Mouse (Mus musculus): ENCODE data around the gene Slc30a6. TPM values are rescaled to one million over a fixed set of nuclear protein-coding genes. Genes with fewer than 3 reads are reported as not detected.

Slc30a6 gene
- polyA plus RNA-seq, 1 experiment from 2014 or later = 27.4 TPM

DNA sequence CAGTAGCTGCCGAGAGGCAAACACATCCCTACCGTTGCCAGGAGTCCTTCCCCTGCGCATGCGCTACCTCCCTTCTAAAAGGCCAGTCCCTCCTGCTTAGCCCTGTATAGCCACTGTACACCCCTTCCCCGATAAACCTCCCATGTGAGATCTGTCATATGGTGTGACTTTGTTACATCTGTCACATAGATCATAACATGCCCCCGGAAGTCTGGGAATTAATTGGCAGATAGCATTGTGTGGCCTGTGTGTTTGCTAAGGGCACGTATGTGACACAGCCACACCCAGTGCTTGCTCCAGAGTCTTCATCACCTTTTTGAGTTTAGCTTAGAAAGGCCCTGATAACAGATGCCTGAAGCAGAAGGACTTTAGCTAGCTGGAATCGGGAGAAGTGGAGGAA, 34.7 kb downstream of the Slc30a6 start:
- peak; percentile 88 for ATAC-seq (ENCODE audit: low FRiP score, low TSS enrichment)

DNA sequence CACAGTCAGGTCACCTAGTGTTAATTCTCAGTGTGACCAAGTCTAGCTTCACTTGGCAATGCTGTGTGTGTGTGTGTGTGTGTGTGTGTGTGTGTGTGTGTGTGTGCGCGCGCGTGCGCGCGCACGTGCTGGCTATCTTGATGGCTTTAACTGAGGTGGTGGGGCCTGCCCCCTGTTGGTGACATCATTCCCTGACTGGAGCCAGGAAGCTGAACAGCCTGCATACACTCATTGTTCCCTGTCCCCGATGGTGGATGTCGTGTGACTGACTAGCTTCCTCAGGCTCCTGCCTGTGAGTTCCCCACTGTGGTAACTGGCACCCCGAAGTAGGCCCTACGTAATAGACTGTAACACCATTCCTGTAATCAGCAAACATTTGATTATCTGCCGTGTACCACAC, 36.1 kb downstream of the Slc30a6 start:
- H3K4me1 ChIP-seq (replicated peaks; ENCODE audit: control insufficient read depth, insufficient read depth) = no peaks in the 10 kb centered on the region
- no peaks in the 10 kb centered on the region for H3K9me3 ChIP-seq (ENCODE audit: control insufficient read depth, low read length)
- WGBS = 71% methylated on average over 13 of the region's 13 CpGs
- H3K27me3 ChIP-seq (ENCODE audit: control insufficient read depth, insufficient read depth, low read length) = no peaks in the 10 kb centered on the region
- no peak overlapping the region for H3K9ac ChIP-seq (ENCODE audit: low read length)
- H3K36me3 ChIP-seq (ENCODE audit: control insufficient read depth, insufficient read depth, low read length) = 0 out of 2 replicates have a peak, but pooled peaks cover 4% of the 10 kb centered on the region
- DNase-seq (ENCODE audit: low spot score) = peak; percentile 57
- peak; percentile 53 for ATAC-seq (ENCODE audit: low FRiP score, low TSS enrichment)
- 0 out of 2 replicates have a peak overlapping the region, but pooled peaks have one; percentile 2 for H3K27ac ChIP-seq (replicated peaks)
- no peak overlapping the region for H3K4me3 ChIP-seq (ENCODE audit: low read depth, low read length)
- TF ChIP-seq EP300 (optimal IDR thresholded peaks at IDR 0.05) = no peak
- TF ChIP-seq CTCF (IDR thresholded peaks at IDR 0.05; ENCODE audit: low read depth) = peak; percentile 42; the same call in 1 of the 2 replicates
- H3K4me2 ChIP-seq (replicated peaks; ENCODE audit: low read depth) = no peak overlapping the region

More for the DNA sequence above, 34.7 kb downstream of the Slc30a6 start:
- no peaks in the 10 kb centered on the region for H3K4me1 ChIP-seq (replicated peaks; ENCODE audit: control insufficient read depth, insufficient read depth)
- H3K4me3 ChIP-seq (ENCODE audit: low read depth, low read length) = no peak overlapping the region
- peak; percentile 58 for DNase-seq (ENCODE audit: low spot score)
- no peak overlapping the region for H3K9ac ChIP-seq (ENCODE audit: low read length)
- peak overlapping the region; percentile 53; the same call in 1 of the 2 replicates for H3K27ac ChIP-seq (replicated peaks)
- TF ChIP-seq CTCF (IDR thresholded peaks at IDR 0.05; ENCODE audit: low read depth) (no peak), EP300 (optimal IDR thresholded peaks at IDR 0.05) (no peak)
- no peaks in the 10 kb centered on the region for H3K9me3 ChIP-seq (ENCODE audit: control insufficient read depth, low read length)
- H3K27me3 ChIP-seq (ENCODE audit: control insufficient read depth, insufficient read depth, low read length) = no peaks in the 10 kb centered on the region
- H3K4me2 ChIP-seq (replicated peaks; ENCODE audit: low read depth) = no peak overlapping the region
- 0 out of 2 replicates have a peak, but pooled peaks cover 4% of the 10 kb centered on the region for H3K36me3 ChIP-seq (ENCODE audit: control insufficient read depth, insufficient read depth, low read length)
- WGBS = 58% methylated on average over 8 of the region's 8 CpGs

DNA sequence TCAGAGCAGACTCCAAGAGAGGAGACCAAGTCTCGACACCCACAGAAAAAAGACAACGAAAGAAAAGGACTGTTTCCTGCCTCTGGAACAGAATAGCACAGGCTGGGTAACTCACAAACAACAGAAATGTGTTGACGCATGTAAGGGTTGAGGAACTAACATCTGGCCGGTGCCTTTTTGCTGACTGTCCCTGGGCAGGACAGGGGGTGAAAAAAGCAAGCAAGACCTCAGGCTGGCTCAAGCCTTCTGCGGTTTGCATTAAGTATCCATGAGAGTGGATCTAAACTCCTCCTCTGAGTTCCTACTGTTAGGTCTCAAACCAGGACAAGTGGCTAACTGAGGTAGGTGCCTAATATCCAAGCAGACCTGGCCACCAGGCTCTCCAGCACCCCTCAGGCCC, 37.2 kb downstream of the Slc30a6 start:
- H3K4me3 ChIP-seq (ENCODE audit: low read depth, low read length) = no peak overlapping the region
- ATAC-seq (ENCODE audit: low FRiP score, low TSS enrichment) (no peak), DNase-seq (ENCODE audit: low spot score) (no peak)
- no peaks in the 10 kb centered on the region for H3K4me1 ChIP-seq (replicated peaks; ENCODE audit: control insufficient read depth, insufficient read depth)
- H3K9ac ChIP-seq (ENCODE audit: low read length) = no peak overlapping the region
- H3K9me3 ChIP-seq (ENCODE audit: control insufficient read depth, low read length) = no peaks in the 10 kb centered on the region
- TF ChIP-seq EP300 (optimal IDR thresholded peaks at IDR 0.05) (no peak), CTCF (IDR thresholded peaks at IDR 0.05; ENCODE audit: low read depth) (no peak)
- 76% methylated on average over 5 of the region's 5 CpGs for WGBS
- H3K27ac ChIP-seq (replicated peaks) = no peak overlapping the region
- H3K4me2 ChIP-seq (replicated peaks; ENCODE audit: low read depth) = no peak overlapping the region
- no peaks in the 10 kb centered on the region for H3K36me3 ChIP-seq (ENCODE audit: control insufficient read depth, insufficient read depth, low read length)
- H3K27me3 ChIP-seq (ENCODE audit: control insufficient read depth, insufficient read depth, low read length) = no peaks in the 10 kb centered on the region

DNA sequence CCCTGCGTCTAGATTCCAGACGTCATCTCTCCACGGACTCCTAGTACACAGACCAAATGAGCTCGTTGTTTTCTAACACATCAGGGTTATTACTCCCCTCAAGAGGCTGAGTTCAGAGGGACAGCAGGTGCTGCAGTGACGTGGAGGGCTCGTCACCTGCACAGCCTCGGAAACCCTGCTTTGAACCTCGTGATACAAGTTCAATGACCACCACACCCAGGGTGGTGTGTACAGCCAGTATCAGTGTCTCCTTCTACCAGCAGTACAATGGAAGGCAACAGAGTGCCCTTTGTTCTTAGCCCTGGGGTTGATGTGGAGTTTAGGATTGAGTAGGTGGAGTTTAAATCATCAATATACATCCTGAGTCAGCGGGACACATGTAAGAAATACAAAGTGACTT, 42.4 kb downstream of the Slc30a6 start:
- Histone ChIP-seq H3K9me3 (ENCODE audit: control insufficient read depth, low read length) (no peaks in the 10 kb centered on the region), H3K4me1 (replicated peaks; ENCODE audit: control insufficient read depth, insufficient read depth) (no peaks in the 10 kb centered on the region), H3K27me3 (ENCODE audit: control insufficient read depth, insufficient read depth, low read length) (no peaks in the 10 kb centered on the region), H3K4me3 (ENCODE audit: low read depth, low read length) (no peak overlapping the region), H3K4me2 (replicated peaks; ENCODE audit: low read depth) (no peak overlapping the region), H3K27ac (replicated peaks) (no peak overlapping the region), H3K9ac (ENCODE audit: low read length) (no peak overlapping the region), H3K36me3 (ENCODE audit: control insufficient read depth, insufficient read depth, low read length) (no peaks in the 10 kb centered on the region)
- ATAC-seq (ENCODE audit: low FRiP score, low TSS enrichment) (peak; percentile 92), DNase-seq (ENCODE audit: low spot score) (peak; percentile 74)
- 71% methylated on average over 9 of the region's 9 CpGs for WGBS
- TF ChIP-seq CTCF (IDR thresholded peaks at IDR 0.05; ENCODE audit: low read depth) = no peak
- no peak for TF ChIP-seq EP300 (optimal IDR thresholded peaks at IDR 0.05)

DNA sequence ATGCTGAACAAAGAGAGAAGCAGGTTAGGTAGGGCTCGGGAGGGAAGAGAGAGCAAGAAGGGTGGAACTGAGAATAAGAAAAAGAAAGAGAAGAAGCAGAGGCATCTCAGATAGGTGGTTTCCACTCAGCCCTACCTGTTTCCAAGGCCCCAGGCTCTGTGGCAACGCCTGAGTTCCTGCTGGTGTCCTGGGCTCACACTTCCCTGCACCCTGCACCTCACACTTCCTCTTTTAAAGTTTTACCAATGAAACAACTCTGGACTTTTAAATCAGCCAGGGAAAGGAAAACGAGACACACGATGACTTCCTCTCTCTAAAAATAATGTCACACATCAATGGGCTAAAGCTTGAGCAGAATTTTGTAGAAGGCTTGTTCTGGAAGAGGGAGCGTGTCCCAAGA, 45.1 kb downstream of the Slc30a6 start:
- Histone ChIP-seq H3K9ac (ENCODE audit: low read length) (no peak overlapping the region), H3K27ac (replicated peaks) (no peak overlapping the region), H3K4me2 (replicated peaks; ENCODE audit: low read depth) (no peak overlapping the region), H3K36me3 (ENCODE audit: control insufficient read depth, insufficient read depth, low read length) (no peaks in the 10 kb centered on the region), H3K9me3 (ENCODE audit: control insufficient read depth, low read length) (no peaks in the 10 kb centered on the region), H3K4me1 (replicated peaks; ENCODE audit: control insufficient read depth, insufficient read depth) (no peaks in the 10 kb centered on the region), H3K4me3 (ENCODE audit: low read depth, low read length) (no peak overlapping the region), H3K27me3 (ENCODE audit: control insufficient read depth, insufficient read depth, low read length) (no peaks in the 10 kb centered on the region)
- WGBS = 64% methylated on average over 5 of the region's 5 CpGs
- DNase-seq (ENCODE audit: low spot score) = no peak
- ATAC-seq (ENCODE audit: low FRiP score, low TSS enrichment) = no peak
- TF ChIP-seq EP300 (optimal IDR thresholded peaks at IDR 0.05) (no peak), CTCF (IDR thresholded peaks at IDR 0.05; ENCODE audit: low read depth) (no peak)

DNA sequence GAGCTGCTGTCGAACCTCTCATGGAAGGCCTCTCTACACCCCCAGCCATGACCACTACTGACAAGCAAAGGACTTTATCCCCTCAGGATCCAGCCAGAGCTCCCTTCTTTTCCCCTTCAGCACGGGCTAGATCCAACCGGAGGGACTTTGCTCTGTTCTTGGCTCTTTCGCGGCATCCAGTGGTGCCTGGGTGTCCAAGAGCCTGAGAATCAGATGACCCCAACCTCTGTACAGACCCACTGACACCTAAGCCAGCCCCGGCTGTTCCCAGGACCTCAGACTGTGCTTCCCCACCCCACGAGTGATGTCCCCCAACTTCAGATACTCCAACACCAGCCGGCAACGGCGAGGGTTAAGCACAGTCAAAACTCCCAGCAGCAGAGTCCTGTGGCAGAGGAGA, 54.4 kb downstream of the Slc30a6 start:
- ATAC-seq (ENCODE audit: low FRiP score, low TSS enrichment) (no peak), DNase-seq (ENCODE audit: low spot score) (no peak)
- WGBS = 87% methylated on average over 10 of the region's 10 CpGs
- TF ChIP-seq CTCF (IDR thresholded peaks at IDR 0.05; ENCODE audit: low read depth) (no peak), EP300 (optimal IDR thresholded peaks at IDR 0.05) (no peak)
- H3K4me2 ChIP-seq (replicated peaks; ENCODE audit: low read depth) = no peak overlapping the region
- H3K27ac ChIP-seq (replicated peaks) = no peak overlapping the region
- H3K4me1 ChIP-seq (replicated peaks; ENCODE audit: control insufficient read depth, insufficient read depth) = no peaks in the 10 kb centered on the region
- no peaks in the 10 kb centered on the region for H3K9me3 ChIP-seq (ENCODE audit: control insufficient read depth, low read length)
- no peak overlapping the region for H3K4me3 ChIP-seq (ENCODE audit: low read depth, low read length)
- H3K27me3 ChIP-seq (ENCODE audit: control insufficient read depth, insufficient read depth, low read length) = no peaks in the 10 kb centered on the region
- no peaks in the 10 kb centered on the region for H3K36me3 ChIP-seq (ENCODE audit: control insufficient read depth, insufficient read depth, low read length)
- H3K9ac ChIP-seq (ENCODE audit: low read length) = no peak overlapping the region
